Mouse (Mus musculus) cerebellum, adult 2 months (tissue): ENCODE measurements around the gene Commd6.

Source experiments
- CTCF ChIP-seq: fragments of 200-500 bp; IDR thresholded peaks from 2 replicates; pipeline ENCODE4 v1.5.1; 2011; ENCODE audit warnings: low read depth, mild to moderate bottlenecking, control low read depth, low read length, moderate library complexity, borderline replicate concordance; ENCODE audit not compliant: insufficient read depth
- POLR2A ChIP-seq: fragments of 200-500 bp; IDR thresholded peaks from 2 replicates; pipeline ENCODE4 v1.6.1; 2011; ENCODE audit warnings: low read length, control low read depth, borderline replicate concordance; ENCODE audit not compliant: insufficient read depth

DNA sequence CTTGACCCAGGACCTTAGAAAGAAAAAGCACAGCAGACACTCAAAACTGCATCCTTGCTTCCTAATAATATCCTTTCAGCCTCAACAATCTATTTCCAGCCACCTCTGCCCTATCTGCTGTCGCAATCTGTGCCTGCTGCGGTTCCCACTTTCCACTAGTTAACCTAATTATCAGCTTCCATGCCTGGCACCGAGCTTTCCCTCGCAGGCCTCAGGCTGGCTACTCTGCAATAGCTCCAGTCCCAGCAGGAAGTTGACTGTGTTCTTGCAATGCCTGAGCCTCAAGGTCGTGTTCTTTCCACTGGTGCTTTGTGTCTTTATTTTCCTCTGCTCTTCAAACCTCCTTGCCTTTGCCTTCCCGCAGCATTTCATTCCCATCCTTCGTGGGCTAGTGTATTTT lies 54.4 kb downstream of the Commd6 start:
- TF ChIP-seq CTCF = no peak
- TF ChIP-seq POLR2A = no peak
